Mouse (Mus musculus) MEL (cell line): ENCODE results near the gene Cep350. TPM values are rescaled to one million over a fixed set of nuclear protein-coding genes. Genes with fewer than 3 reads are reported as not detected.

ENCODE experiments used
- DNase-seq: peaks from one replicate; pipeline ENCODE4 v3.0.0; 2011; ENCODE audit warnings: low read depth, low spot score
- H3K27ac ChIP-seq: 2 replicates; pipeline ENCODE4 v1.5.1; 2012; ENCODE audit warnings: low read depth, mild to moderate bottlenecking, control low read depth, low read length, moderate library complexity; ENCODE audit not compliant: control insufficient read depth
- H3K27me3 ChIP-seq, 2 experiments: fragments of 150-350 bp in 1 of 2; sonication (generic) in 1 of 2; 2 replicates each; pipeline ENCODE4 v1.6.1; 2012; ENCODE audit warnings: low read length in 2 of 2, mild to moderate bottlenecking in 2 of 2, improper control_type of control experiment in 1 of 2, moderate library complexity in 1 of 2; ENCODE audit not compliant: insufficient read depth in 2 of 2, control insufficient read depth in 1 of 2
- H3K36me3 ChIP-seq, 2 experiments: 2 replicates each; pipeline ENCODE4 v1.6.1; 2012 to 2014; ENCODE audit warnings: low read length in 2 of 2, improper control_type of control experiment in 1 of 2, inconsistent platforms in 1 of 2, mild to moderate bottlenecking in 1 of 2; ENCODE audit not compliant: insufficient read depth in 2 of 2, control insufficient read depth in 1 of 2
- H3K4me1 ChIP-seq, 2 experiments: fragments of 150-350 bp in 1 of 2; sonication (generic) in 1 of 2; 2 replicates each; pipeline ENCODE4 v1.6.1; 2012; ENCODE audit warnings: low read length in 2 of 2, improper control_type of control experiment in 1 of 2, mild to moderate bottlenecking in 1 of 2; ENCODE audit not compliant: insufficient read depth in 2 of 2, control insufficient read depth in 1 of 2
- H3K4me3 ChIP-seq, 2 experiments: fragments of 150-350 bp in 1 of 2; sonication (generic) in 1 of 2; 2 replicates each; pipeline ENCODE4 v1.5.1; 2012; ENCODE audit warnings: low read depth in 2 of 2, low read length in 2 of 2, mild to moderate bottlenecking in 2 of 2, moderate library complexity in 2 of 2, control low read depth in 1 of 2, improper control_type of control experiment in 1 of 2; ENCODE audit not compliant: control insufficient read depth in 1 of 2, insufficient read depth in 1 of 2
- H3K79me2 ChIP-seq: 2 replicates; pipeline ENCODE4 v1.6.1; 2012; ENCODE audit warnings: mild to moderate bottlenecking, low read length, moderate library complexity; ENCODE audit not compliant: control insufficient read depth, poor library complexity, insufficient read depth
- H3K9ac ChIP-seq: 2 replicates; pipeline ENCODE4 v1.6.1; 2012; ENCODE audit warnings: low read depth, mild to moderate bottlenecking, control low read depth, low read length, moderate library complexity; ENCODE audit not compliant: control insufficient read depth, poor library complexity, severe bottlenecking
- H3K9me3 ChIP-seq: fragments of 150-350 bp; sonication (generic); replicated peaks from 2 replicates; pipeline ENCODE4 v1.6.1; 2012; ENCODE audit warnings: mild to moderate bottlenecking, low read length, improper control_type of control experiment, moderate library complexity; ENCODE audit not compliant: insufficient read depth
- CTCF ChIP-seq, 3 experiments: IDR thresholded peaks in 2 of 3; conservative IDR thresholded peaks in 1 of 3; 2 replicates each; pipeline ENCODE4 v1.5.1; 2011 to 2012; ENCODE audit warnings: low read length in 3 of 3, low read depth in 2 of 3, mild to moderate bottlenecking in 2 of 3, improper control_type of control experiment in 1 of 3, inconsistent platforms in 1 of 3, mixed read lengths in 1 of 3, moderate library complexity in 1 of 3; ENCODE audit not compliant: control insufficient read depth in 1 of 3, insufficient read depth in 1 of 3, poor library complexity in 1 of 3, severe bottlenecking in 1 of 3
- E2F4 ChIP-seq: IDR thresholded peaks from 2 replicates; pipeline ENCODE4 v1.6.1; 2011; ENCODE audit warnings: low read depth, low read length, improper control_type of control experiment, borderline replicate concordance
- ELF1 ChIP-seq: IDR thresholded peaks from 2 replicates; pipeline ENCODE4 v1.6.1; 2014; ENCODE audit warnings: low read depth, mild to moderate bottlenecking, inconsistent platforms, low read length, improper control_type of control experiment, moderate library complexity
- EP300 ChIP-seq, 2 experiments: IDR thresholded peaks; 2 replicates each; pipeline ENCODE4 v1.6.1; 2011; ENCODE audit warnings: improper control_type of control experiment in 2 of 2, low read length in 2 of 2, low read depth in 1 of 2, mild to moderate bottlenecking in 1 of 2
- ETS1 ChIP-seq: IDR thresholded peaks from 2 replicates; pipeline ENCODE4 v1.6.1; 2012; ENCODE audit warnings: low read depth, mild to moderate bottlenecking, inconsistent platforms, low read length, improper control_type of control experiment, moderate library complexity
- GABPA ChIP-seq: IDR thresholded peaks from 2 replicates; pipeline ENCODE4 v1.6.1; 2012; ENCODE audit warnings: low read depth, mild to moderate bottlenecking, inconsistent platforms, low read length, improper control_type of control experiment, moderate library complexity
- GATA1 ChIP-seq: IDR thresholded peaks from 2 replicates; pipeline ENCODE4 v1.6.1; 2011; ENCODE audit warnings: low read depth, low read length, improper control_type of control experiment
- HCFC1 ChIP-seq: IDR thresholded peaks from 2 replicates; pipeline ENCODE4 v1.6.1; 2012; ENCODE audit warnings: low read depth, mild to moderate bottlenecking, inconsistent platforms, low read length, improper control_type of control experiment, moderate library complexity
- JUND ChIP-seq: IDR thresholded peaks from 2 replicates; pipeline ENCODE4 v1.6.1; 2011; ENCODE audit warnings: low read depth, mild to moderate bottlenecking, improper control_type of control experiment, low read length
- MAFK ChIP-seq: IDR thresholded peaks from 2 replicates; pipeline ENCODE4 v1.6.1; 2011; ENCODE audit warnings: low read depth, mild to moderate bottlenecking, low read length, improper control_type of control experiment, borderline replicate concordance
- MAX ChIP-seq: IDR thresholded peaks from 2 replicates; pipeline ENCODE4 v1.6.1; 2011; ENCODE audit warnings: low read length, improper control_type of control experiment
- MAZ ChIP-seq: IDR thresholded peaks from 2 replicates; pipeline ENCODE4 v1.6.1; 2012; ENCODE audit warnings: low read depth, mild to moderate bottlenecking, inconsistent platforms, low read length, improper control_type of control experiment
- MEF2A ChIP-seq: IDR thresholded peaks from 2 replicates; pipeline ENCODE4 v1.6.1; 2014; ENCODE audit warnings: low read depth, mild to moderate bottlenecking, inconsistent platforms, low read length, improper control_type of control experiment; ENCODE audit not compliant: poor library complexity, insufficient replicate concordance, severe bottlenecking; ENCODE audit errors: extremely low read depth
- MXI1 ChIP-seq: IDR thresholded peaks from 2 replicates; pipeline ENCODE4 v1.6.1; 2011; ENCODE audit warnings: mild to moderate bottlenecking, low read depth, low read length, improper control_type of control experiment
- MYB ChIP-seq: IDR thresholded peaks from 2 replicates; pipeline ENCODE4 v1.6.1; 2011; ENCODE audit warnings: mild to moderate bottlenecking, low read depth, low read length, improper control_type of control experiment
- MYC ChIP-seq: IDR thresholded peaks from 2 replicates; pipeline ENCODE4 v1.6.1; 2011; ENCODE audit warnings: low read depth, mild to moderate bottlenecking, low read length, improper control_type of control experiment, moderate library complexity
- NELFE ChIP-seq: IDR thresholded peaks from 2 replicates; pipeline ENCODE4 v1.6.1; 2011; ENCODE audit warnings: low read depth, low read length, improper control_type of control experiment
- POLR2A ChIP-seq, 2 experiments: IDR thresholded peaks; 2 replicates each; pipeline ENCODE4 v1.6.1; 2011 to 2012; ENCODE audit warnings: low read length in 2 of 2, mild to moderate bottlenecking in 2 of 2, control low read depth in 1 of 2, improper control_type of control experiment in 1 of 2, low read depth in 1 of 2, moderate library complexity in 1 of 2; ENCODE audit not compliant: control insufficient read depth in 1 of 2, insufficient read depth in 1 of 2, poor library complexity in 1 of 2
- POLR2AphosphoS5 ChIP-seq: IDR thresholded peaks from 2 replicates; pipeline ENCODE4 v1.6.1; 2012; ENCODE audit warnings: low read depth, borderline replicate concordance, mild to moderate bottlenecking, inconsistent platforms, low read length, moderate library complexity, mixed read lengths
- RAD21 ChIP-seq: IDR thresholded peaks from 2 replicates; pipeline ENCODE4 v1.6.1; 2011; ENCODE audit warnings: mild to moderate bottlenecking, low read depth, low read length, improper control_type of control experiment
- RCOR1 ChIP-seq: IDR thresholded peaks from 2 replicates; pipeline ENCODE4 v1.6.1; 2012; ENCODE audit warnings: low read depth, mild to moderate bottlenecking, inconsistent platforms, low read length, improper control_type of control experiment
- SIN3A ChIP-seq: IDR thresholded peaks from 2 replicates; pipeline ENCODE4 v1.6.1; 2012; ENCODE audit warnings: low read length, improper control_type of control experiment, inconsistent platforms
- SMC3 ChIP-seq: IDR thresholded peaks from 2 replicates; pipeline ENCODE4 v1.6.1; 2011; ENCODE audit warnings: low read depth, low read length, improper control_type of control experiment
- TAL1 ChIP-seq: IDR thresholded peaks from 2 replicates; pipeline ENCODE4 v1.6.1; 2012; ENCODE audit warnings: mild to moderate bottlenecking, inconsistent platforms, low read length, moderate library complexity, mixed read lengths
- TBP ChIP-seq: IDR thresholded peaks from 2 replicates; pipeline ENCODE4 v1.8.0; 2011; ENCODE audit warnings: low read depth, low read length, improper control_type of control experiment
- TCF12 ChIP-seq: IDR thresholded peaks from 2 replicates; pipeline ENCODE4 v1.6.1; 2014; ENCODE audit warnings: low read depth, mild to moderate bottlenecking, inconsistent platforms, low read length, improper control_type of control experiment, moderate library complexity
- USF1 ChIP-seq: IDR thresholded peaks from 2 replicates; pipeline ENCODE4 v1.6.1; 2014; ENCODE audit warnings: low read depth, mild to moderate bottlenecking, inconsistent platforms, low read length, improper control_type of control experiment, moderate library complexity
- USF2 ChIP-seq, 2 experiments: IDR thresholded peaks; 2 replicates each; pipeline ENCODE4 v1.6.1; 2011 to 2012; ENCODE audit warnings: improper control_type of control experiment in 2 of 2, low read length in 2 of 2, borderline replicate concordance in 1 of 2, inconsistent platforms in 1 of 2, low read depth in 1 of 2, mild to moderate bottlenecking in 1 of 2; ENCODE audit not compliant: insufficient read depth in 1 of 2
- ZC3H11A ChIP-seq: IDR thresholded peaks from 2 replicates; pipeline ENCODE4 v1.6.1; 2012; ENCODE audit warnings: low read depth, mild to moderate bottlenecking, inconsistent platforms, low read length, improper control_type of control experiment
- ZKSCAN1 ChIP-seq: IDR thresholded peaks from 2 replicates; pipeline ENCODE4 v1.6.1; 2012; ENCODE audit warnings: low read depth, mild to moderate bottlenecking, inconsistent platforms, low read length, improper control_type of control experiment, moderate library complexity
- ZNF384 ChIP-seq: IDR thresholded peaks from 2 replicates; pipeline ENCODE4 v1.6.1; 2012; ENCODE audit warnings: low read depth, mild to moderate bottlenecking, inconsistent platforms, low read length, improper control_type of control experiment
- polyA plus RNA-seq, 2 experiments: library from polyadenylated mRNA; stranded (reverse) in 1 of 2; unstranded in 1 of 2; fragments of >175 nt in 1 of 2; fragments of >200 nt in 1 of 2; gene quantifications; 2 replicates each; pipeline versions ENCODE4 v1.2.1 to v1.2.4; 2012; ENCODE audit warnings: low replicate concordance in 2 of 2, low read depth in 1 of 2; ENCODE audit not compliant: insufficient read length in 2 of 2, insufficient read depth in 1 of 2, missing spikeins in 1 of 2
- total RNA-seq: library from RNA; depleted of rRNA; stranded (reverse); fragments of 300-350 nt; gene quantifications from 2 replicates; pipeline ENCODE4 v1.2.3, GENCODE M21; 2012

Gene Cep350
- total and polyA plus RNA-seq, 3 experiments = 4.3 to 110 (median 9.7) TPM

- H3K4me1 ChIP-seq = peaks cover 10 to 23% of the 10 kb centered on the region in 2 experiments
- no peaks in the 10 kb centered on the region for H3K9me3 ChIP-seq
- H3K4me3 ChIP-seq = peak overlapping the region; percentile 38 to 45
- peak overlapping the region; percentile 76 for H3K27ac ChIP-seq
- no peak for DNase-seq
- no peaks in the 10 kb centered on the region for H3K79me2 ChIP-seq
- no peaks in the 10 kb centered on the region for H3K27me3 ChIP-seq
- H3K9ac ChIP-seq = peak overlapping the region; percentile 67
- H3K36me3 ChIP-seq = peaks cover 0 to 11% of the 10 kb centered on the region in 2 experiments; a peak in 2 of 4 replicates
- TF ChIP-seq ELF1 (0 out of 2 replicates have a peak, but pooled peaks have one; percentile 26), HCFC1 (no peak)
These were observed 175.6 kb downstream of the Cep350 start for GRCm38 (mm10) chr1:155797425-155797824.

- Histone ChIP-seq H3K4me1 (peaks cover 10 to 23% of the 10 kb centered on the region in 2 experiments), H3K9me3 (no peaks in the 10 kb centered on the region), H3K36me3 (peaks cover 0 to 11% of the 10 kb centered on the region in 2 experiments; a peak in 2 of 4 replicates), H3K79me2 (no peaks in the 10 kb centered on the region), H3K4me3 (peak overlapping the region; percentile 38 to 45), H3K27ac (peak overlapping the region; percentile 76), H3K27me3 (no peaks in the 10 kb centered on the region), H3K9ac (peak overlapping the region; percentile 67)
- DNase-seq = peak; percentile 77
- no peak for TF ChIP-seq RAD21
- TF ChIP-seq TCF12 = peak; percentile 36; the same call in 1 of the 2 replicates
- no peak for TF ChIP-seq MYB
- TF ChIP-seq SMC3 = no peak
- TF ChIP-seq MXI1 = no peak; the same call in 1 of the 2 replicates
- TF ChIP-seq MAX = no peak
- TF ChIP-seq RCOR1 = no peak
- TF ChIP-seq MAZ = no peak
- TF ChIP-seq JUND = no peak
- TF ChIP-seq GATA1 = peak; percentile 30; the same call in 1 of the 2 replicates
- 0 out of 4 replicates have a peak, but pooled peaks of 1 of the 2 experiments have one; percentile 16 for TF ChIP-seq EP300 (IDR thresholded peaks at IDR 0.05; ENCODE audit: low read depth in 1 of 2, low read length in 2 of 2)
- no peak for TF ChIP-seq CTCF (IDR thresholded peaks at IDR 0.05 in 2 of 3, conservative IDR thresholded peaks at IDR 0.05 in 1 of 3; ENCODE audit: control insufficient read depth in 1 of 3, insufficient read depth in 1 of 3, low read depth in 2 of 3, low read length in 3 of 3, poor library complexity in 1 of 3, severe bottlenecking in 1 of 3)
- TF ChIP-seq MAFK = no peak
- TF ChIP-seq MEF2A = no peak
- TF ChIP-seq ZC3H11A = no peak
- no peak for TF ChIP-seq TAL1
- no peak for TF ChIP-seq E2F4
- 0 out of 2 replicates have a peak, but pooled peaks have one; percentile 41 for TF ChIP-seq TBP
- peak in 1 of 2 experiments; percentile 60; a peak in 2 of 4 replicates for TF ChIP-seq POLR2A (IDR thresholded peaks at IDR 0.05; ENCODE audit: control insufficient read depth in 1 of 2, insufficient read depth in 1 of 2, low read depth in 1 of 2, low read length in 2 of 2, poor library complexity in 1 of 2)
- 0 out of 2 replicates have a peak, but pooled peaks have one; percentile 23 for TF ChIP-seq ETS1
- no peak for TF ChIP-seq USF2 (IDR thresholded peaks at IDR 0.05; ENCODE audit: borderline replicate concordance in 1 of 2, insufficient read depth in 1 of 2, low read depth in 1 of 2, low read length in 2 of 2)
- no peak for TF ChIP-seq MYC
- no peak for TF ChIP-seq USF1
- no peak for TF ChIP-seq NELFE
- no peak for TF ChIP-seq POLR2AphosphoS5
- no peak for TF ChIP-seq ZNF384
- no peak for TF ChIP-seq SIN3A
- no peak for TF ChIP-seq GABPA
- no peak for TF ChIP-seq ZKSCAN1
- no peak for TF ChIP-seq ELF1
These were observed 176.2 kb downstream of the Cep350 start for GRCm38 (mm10) chr1:155796757-155797405.
